Mouse (Mus musculus): ENCODE results near the gene Sfta2. TPM values are rescaled to one million over a fixed set of nuclear protein-coding genes. Genes with fewer than 3 reads are reported as not detected.

Sfta2 gene
- polyA plus RNA-seq, 1 experiment from 2014 or later, result not detected

GRCm38 (mm10) chr17:35567767-35568166, 33.6 kb upstream of the Sfta2 start:
- Histone ChIP-seq H3K4me3 (ENCODE audit: low read depth, low read length) (no peak overlapping the region), H3K36me3 (ENCODE audit: control insufficient read depth, insufficient read depth, low read length) (no peaks in the 10 kb centered on the region), H3K9ac (ENCODE audit: low read length) (no peak overlapping the region), H3K27me3 (ENCODE audit: control insufficient read depth, insufficient read depth, low read length) (peaks cover 11% of the 10 kb centered on the region; the same call in 1 of the 2 replicates), H3K27ac (ENCODE audit: low read depth, low read length) (no peak overlapping the region), H3K4me1 (replicated peaks; ENCODE audit: control insufficient read depth, insufficient read depth, low read length) (peaks cover 7% of the 10 kb centered on the region; the same call in 1 of the 2 replicates), H3K4me2 (ENCODE audit: low read depth, low read length, severe bottlenecking) (no peak overlapping the region), H3K9me3 (ENCODE audit: control insufficient read depth, low read length) (no peaks in the 10 kb centered on the region)
- DNase-seq (ENCODE audit: low spot score) (no peak), ATAC-seq (replicated peaks; ENCODE audit: low FRiP score) (no peak)
- WGBS, result 23% methylated on average over 9 of the region's 9 CpGs

GRCm38 (mm10) chr17:35569091-35569944, 32.0 kb upstream of the Sfta2 start:
- DNase-seq (ENCODE audit: low spot score), result peak; percentile 68

DNA sequence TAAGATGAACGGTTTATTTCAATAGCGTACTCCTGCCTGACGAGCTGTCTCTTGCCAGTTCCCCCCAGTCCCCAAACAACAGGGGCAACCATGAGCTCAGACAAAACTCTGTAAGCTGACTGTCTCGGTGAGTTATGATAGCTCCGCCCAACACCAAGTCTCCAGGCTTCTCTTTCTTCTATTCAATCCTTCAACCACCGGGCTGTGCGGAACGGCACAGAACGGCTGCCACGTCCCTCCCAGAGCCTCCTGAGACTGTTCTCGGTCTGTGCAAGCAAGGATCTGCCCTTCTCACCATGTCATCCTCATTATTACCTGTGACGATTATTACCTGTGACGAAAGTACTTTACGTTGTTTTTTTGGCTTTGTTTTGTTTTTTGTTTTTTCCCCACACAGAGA, 30.5 kb upstream of the Sfta2 start:
- H3K27me3 ChIP-seq (ENCODE audit: control insufficient read depth, insufficient read depth, low read length), result peaks cover 11% of the 10 kb centered on the region; the same call in 1 of the 2 replicates
- ATAC-seq (replicated peaks; ENCODE audit: low FRiP score) (no peak), DNase-seq (ENCODE audit: low spot score) (no peak)
- no peaks in the 10 kb centered on the region for H3K36me3 ChIP-seq (ENCODE audit: control insufficient read depth, insufficient read depth, low read length)
- H3K27ac ChIP-seq (ENCODE audit: low read depth, low read length), result no peak overlapping the region
- H3K9ac ChIP-seq (ENCODE audit: low read length), result no peak overlapping the region
- no peak overlapping the region for H3K4me3 ChIP-seq (ENCODE audit: low read depth, low read length)
- H3K4me1 ChIP-seq (replicated peaks; ENCODE audit: control insufficient read depth, insufficient read depth, low read length), result peaks cover 7% of the 10 kb centered on the region; the same call in 1 of the 2 replicates
- 84% methylated on average over 14 of the region's 14 CpGs for WGBS
- no peaks in the 10 kb centered on the region for H3K9me3 ChIP-seq (ENCODE audit: control insufficient read depth, low read length)
- no peak overlapping the region for H3K4me2 ChIP-seq (ENCODE audit: low read depth, low read length, severe bottlenecking)

More at GRCm38 (mm10) chr17:35569091-35569944, 32.0 kb upstream of the Sfta2 start:
- Histone ChIP-seq H3K9ac (ENCODE audit: low read length) (peak overlapping the region; percentile 55), H3K4me3 (ENCODE audit: low read depth, low read length) (peak overlapping the region; percentile 23), H3K27me3 (ENCODE audit: control insufficient read depth, insufficient read depth, low read length) (peaks cover 11% of the 10 kb centered on the region; the same call in 1 of the 2 replicates), H3K36me3 (ENCODE audit: control insufficient read depth, insufficient read depth, low read length) (no peaks in the 10 kb centered on the region), H3K4me2 (ENCODE audit: low read depth, low read length, severe bottlenecking) (peak overlapping the region; percentile 50), H3K9me3 (ENCODE audit: control insufficient read depth, low read length) (no peaks in the 10 kb centered on the region), H3K27ac (ENCODE audit: low read depth, low read length) (no peak overlapping the region), H3K4me1 (replicated peaks; ENCODE audit: control insufficient read depth, insufficient read depth, low read length) (peaks cover 7% of the 10 kb centered on the region; the same call in 1 of the 2 replicates)
- peak; percentile 65; the same call in 1 of the 2 replicates for ATAC-seq (replicated peaks; ENCODE audit: low FRiP score)
- 2% methylated on average over 28 of the region's 28 CpGs for WGBS

- DNase-seq (ENCODE audit: low spot score) (no peak), ATAC-seq (replicated peaks; ENCODE audit: low FRiP score) (no peak)
- H3K4me1 ChIP-seq (replicated peaks; ENCODE audit: control insufficient read depth, insufficient read depth, low read length), result peaks cover 7% of the 10 kb centered on the region; the same call in 1 of the 2 replicates
- H3K27ac ChIP-seq (ENCODE audit: low read depth, low read length), result no peak overlapping the region
- no peak overlapping the region for H3K9ac ChIP-seq (ENCODE audit: low read length)
- H3K9me3 ChIP-seq (ENCODE audit: control insufficient read depth, low read length), result no peaks in the 10 kb centered on the region
- H3K4me3 ChIP-seq (ENCODE audit: low read depth, low read length), result no peak overlapping the region
- no peaks in the 10 kb centered on the region for H3K36me3 ChIP-seq (ENCODE audit: control insufficient read depth, insufficient read depth, low read length)
- H3K4me2 ChIP-seq (ENCODE audit: low read depth, low read length, severe bottlenecking), result no peak overlapping the region
- peaks cover 11% of the 10 kb centered on the region; the same call in 1 of the 2 replicates for H3K27me3 ChIP-seq (ENCODE audit: control insufficient read depth, insufficient read depth, low read length)
- WGBS, result 95% methylated on average over 7 of the region's 7 CpGs
These were observed 29.9 kb upstream of the Sfta2 start for GRCm38 (mm10) chr17:35571477-35571876.

- H3K36me3 ChIP-seq (ENCODE audit: control insufficient read depth, insufficient read depth, low read length), result no peaks in the 10 kb centered on the region
- H3K4me3 ChIP-seq (ENCODE audit: low read depth, low read length), result no peak overlapping the region
- 20% methylated on average over 6 of the region's 6 CpGs for WGBS
- H3K4me2 ChIP-seq (ENCODE audit: low read depth, low read length, severe bottlenecking), result no peak overlapping the region
- H3K9me3 ChIP-seq (ENCODE audit: control insufficient read depth, low read length), result no peaks in the 10 kb centered on the region
- H3K4me1 ChIP-seq (replicated peaks; ENCODE audit: control insufficient read depth, insufficient read depth, low read length), result no peaks in the 10 kb centered on the region
- ATAC-seq (replicated peaks; ENCODE audit: low FRiP score) (0 out of 2 replicates have a peak, but pooled peaks have one; percentile 49), DNase-seq (ENCODE audit: low spot score) (peak; percentile 89)
- no peak overlapping the region for H3K9ac ChIP-seq (ENCODE audit: low read length)
- H3K27me3 ChIP-seq (ENCODE audit: control insufficient read depth, insufficient read depth, low read length), result no peaks in the 10 kb centered on the region
- H3K27ac ChIP-seq (ENCODE audit: low read depth, low read length), result no peak overlapping the region
These were observed 23.1 kb upstream of the Sfta2 start for GRCm38 (mm10) chr17:35578211-35578610.

DNA sequence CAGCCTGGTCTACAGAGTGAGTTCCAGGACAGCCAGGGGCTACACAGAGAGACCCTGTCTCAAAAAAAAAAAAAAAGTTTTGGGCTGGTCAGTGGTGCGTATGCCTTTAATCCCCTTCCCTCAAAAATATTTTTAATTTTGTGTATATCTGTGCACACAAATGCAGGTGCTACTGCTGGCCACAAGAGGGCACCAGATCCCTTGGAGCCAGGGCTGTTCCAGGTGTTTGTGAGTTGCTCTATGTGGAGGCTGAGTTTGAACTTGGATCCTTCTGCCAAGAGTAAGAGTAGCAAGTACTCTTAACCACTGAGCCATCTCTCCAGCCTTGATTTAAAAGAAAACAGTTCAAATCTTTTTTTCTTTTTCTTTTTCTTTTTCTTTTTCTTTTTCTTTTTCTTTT, 18.4 kb upstream of the Sfta2 start:
- 96% methylated on average over 1 of the region's 1 CpGs for WGBS
- Histone ChIP-seq H3K4me1 (replicated peaks; ENCODE audit: control insufficient read depth, insufficient read depth, low read length) (no peaks in the 10 kb centered on the region), H3K4me3 (ENCODE audit: low read depth, low read length) (no peak overlapping the region), H3K27ac (ENCODE audit: low read depth, low read length) (no peak overlapping the region), H3K9ac (ENCODE audit: low read length) (no peak overlapping the region), H3K36me3 (ENCODE audit: control insufficient read depth, insufficient read depth, low read length) (no peaks in the 10 kb centered on the region), H3K27me3 (ENCODE audit: control insufficient read depth, insufficient read depth, low read length) (no peaks in the 10 kb centered on the region), H3K4me2 (ENCODE audit: low read depth, low read length, severe bottlenecking) (no peak overlapping the region), H3K9me3 (ENCODE audit: control insufficient read depth, low read length) (no peaks in the 10 kb centered on the region)
- no peak for ATAC-seq (replicated peaks; ENCODE audit: low FRiP score)
- no peak for DNase-seq (ENCODE audit: low spot score)

GRCm38 (mm10) chr17:35584330-35584937, 16.9 kb upstream of the Sfta2 start:
- DNase-seq (ENCODE audit: low spot score), result peak; percentile 87
- Histone ChIP-seq H3K27me3 (ENCODE audit: control insufficient read depth, insufficient read depth, low read length) (no peaks in the 10 kb centered on the region), H3K9ac (ENCODE audit: low read length) (no peak overlapping the region), H3K27ac (ENCODE audit: low read depth, low read length) (no peak overlapping the region), H3K4me1 (replicated peaks; ENCODE audit: control insufficient read depth, insufficient read depth, low read length) (no peaks in the 10 kb centered on the region), H3K4me2 (ENCODE audit: low read depth, low read length, severe bottlenecking) (no peak overlapping the region), H3K36me3 (ENCODE audit: control insufficient read depth, insufficient read depth, low read length) (no peaks in the 10 kb centered on the region), H3K4me3 (ENCODE audit: low read depth, low read length) (no peak overlapping the region), H3K9me3 (ENCODE audit: control insufficient read depth, low read length) (no peaks in the 10 kb centered on the region)
- ATAC-seq (replicated peaks; ENCODE audit: low FRiP score), result no peak; the same call in 1 of the 2 replicates
- 19% methylated on average over 16 of the region's 16 CpGs for WGBS

DNA sequence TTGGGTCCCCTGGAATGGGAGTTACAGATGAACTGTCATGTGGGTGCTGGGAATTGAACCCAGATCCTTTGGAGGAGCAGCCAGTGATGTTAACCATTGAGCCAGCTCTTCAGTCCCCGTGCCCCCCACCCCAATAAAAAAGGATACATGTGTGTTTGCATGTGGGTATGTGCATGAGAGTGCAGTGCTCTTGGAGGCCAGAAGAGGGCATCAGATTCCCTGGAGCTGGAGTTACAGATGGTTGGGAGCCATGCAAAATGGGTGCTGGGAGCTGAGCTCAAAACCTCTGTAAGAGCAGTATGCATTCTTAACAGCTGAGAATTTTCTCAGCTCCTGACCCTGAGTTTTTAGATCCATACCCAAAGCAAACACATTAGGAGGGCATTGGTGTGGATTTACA, 14.1 kb upstream of the Sfta2 start:
- H3K36me3 ChIP-seq (ENCODE audit: control insufficient read depth, insufficient read depth, low read length), result no peaks in the 10 kb centered on the region
- H3K27me3 ChIP-seq (ENCODE audit: control insufficient read depth, insufficient read depth, low read length), result no peaks in the 10 kb centered on the region
- no peaks in the 10 kb centered on the region for H3K9me3 ChIP-seq (ENCODE audit: control insufficient read depth, low read length)
- DNase-seq (ENCODE audit: low spot score), result no peak
- H3K9ac ChIP-seq (ENCODE audit: low read length), result no peak overlapping the region
- no peak for ATAC-seq (replicated peaks; ENCODE audit: low FRiP score)
- no peak overlapping the region for H3K27ac ChIP-seq (ENCODE audit: low read depth, low read length)
- no peak overlapping the region for H3K4me3 ChIP-seq (ENCODE audit: low read depth, low read length)
- 74% methylated on average over 1 of the region's 1 CpGs for WGBS
- no peaks in the 10 kb centered on the region for H3K4me1 ChIP-seq (replicated peaks; ENCODE audit: control insufficient read depth, insufficient read depth, low read length)
- H3K4me2 ChIP-seq (ENCODE audit: low read depth, low read length, severe bottlenecking), result no peak overlapping the region

Measured in forebrain, embryonic 11.5 days (tissue).